Mouse (Mus musculus): ENCODE measurements around the gene Ruvbl2. TPM values are rescaled to one million over a fixed set of nuclear protein-coding genes. Genes with fewer than 3 reads are reported as not detected.
"Not testable (repeated sequence)": the region's sequence is repeated elsewhere in the genome, so short reads cannot be mapped to it uniquely, and the experiment has no call there.

Ruvbl2 gene
- polyA plus RNA-seq, 1 experiment from 2014 or later: 82.1 TPM

DNA sequence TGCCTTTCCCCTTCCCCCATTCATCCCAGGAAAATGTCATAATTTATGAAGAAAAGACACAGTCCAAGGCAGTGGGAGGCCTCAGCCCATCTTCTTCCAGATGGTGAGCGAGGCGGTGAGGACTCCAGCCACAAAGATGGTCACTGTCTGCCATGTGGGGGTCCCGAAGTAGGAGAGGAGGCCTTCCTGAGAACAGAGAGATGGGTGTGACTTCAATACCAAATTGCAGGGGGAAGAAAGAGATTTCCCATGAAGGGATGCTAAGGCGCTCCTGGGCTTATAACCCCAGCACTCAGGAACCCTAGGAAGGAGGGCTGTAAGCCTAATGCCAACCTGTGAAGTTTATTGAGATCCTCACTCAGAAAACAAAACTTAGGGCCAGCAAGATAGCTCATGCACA lies 23.9 kb upstream of the Ruvbl2 start:
- ChIA-PET CTCF (no interaction called here), POLR2A (no interaction called here)
- ATAC-seq: no peak
- no peak for DNase-seq (ENCODE audit: low read depth, low spot score)
- in situ Hi-C loops (cut with MboI; ENCODE audit: low pct_unique_long_range_greater_than_20kb): no loop called here
- no peaks in the 10 kb centered on the region for H3K27me3 ChIP-seq
- TF ChIP-seq CTCF (IDR thresholded peaks at IDR 0.05): no peak

DNA sequence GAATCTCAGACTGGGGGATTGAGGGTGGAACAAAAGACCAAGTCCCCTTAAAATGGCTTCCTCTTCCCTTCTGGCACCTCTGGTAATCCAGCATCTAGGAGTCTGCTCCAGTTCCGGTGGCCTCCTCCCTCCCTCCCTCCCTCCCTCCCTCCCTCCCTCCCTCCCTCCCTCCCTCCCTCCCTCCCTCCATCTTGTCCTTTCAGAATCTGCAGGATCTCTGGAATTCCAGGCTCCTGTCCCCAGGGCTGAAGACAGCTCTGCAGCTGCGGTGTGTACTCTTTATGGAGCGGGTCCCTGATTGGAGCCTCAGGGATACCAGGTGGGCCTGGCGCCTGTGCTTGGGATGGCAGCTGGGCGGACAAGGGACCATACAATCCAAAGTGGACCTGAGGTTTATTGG lies 23.4 kb upstream of the Ruvbl2 start:
- no peaks in the 10 kb centered on the region for H3K27me3 ChIP-seq
- no peak for DNase-seq (ENCODE audit: low read depth, low spot score)
- CTCF ChIA-PET: no interaction called here
- POLR2A ChIA-PET: no interaction called here
- in situ Hi-C loops (cut with MboI; ENCODE audit: low pct_unique_long_range_greater_than_20kb): no loop called here
- ATAC-seq: no peak
- no peak for TF ChIP-seq CTCF (IDR thresholded peaks at IDR 0.05)

DNA sequence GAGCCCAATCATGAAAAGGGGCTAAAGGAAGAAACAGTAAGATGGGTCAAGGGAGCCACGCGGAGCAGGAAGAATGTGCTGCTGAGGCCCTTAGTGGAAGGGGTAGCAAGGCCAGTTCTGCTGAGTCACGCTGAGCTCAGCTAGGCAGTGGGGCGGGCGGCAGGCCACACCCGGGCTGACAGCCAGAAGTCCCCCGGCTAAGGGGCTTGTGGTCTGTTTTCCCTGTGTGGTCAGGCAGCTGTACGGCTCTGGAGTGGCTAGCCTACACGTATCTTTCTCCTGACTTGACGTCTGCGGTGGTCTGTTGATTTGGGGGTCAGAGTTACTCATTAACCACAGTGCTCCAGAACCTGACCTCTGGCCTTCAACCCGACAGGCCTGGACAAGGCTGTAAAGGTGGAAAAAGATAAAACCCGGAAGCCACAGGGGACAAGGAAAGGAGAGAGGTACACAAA lies 23.0 kb upstream of the Ruvbl2 start:
- ATAC-seq: peak; percentile 24
- no peak for TF ChIP-seq CTCF (IDR thresholded peaks at IDR 0.05)
- peak; percentile 78 for DNase-seq (ENCODE audit: low read depth, low spot score)

DNA sequence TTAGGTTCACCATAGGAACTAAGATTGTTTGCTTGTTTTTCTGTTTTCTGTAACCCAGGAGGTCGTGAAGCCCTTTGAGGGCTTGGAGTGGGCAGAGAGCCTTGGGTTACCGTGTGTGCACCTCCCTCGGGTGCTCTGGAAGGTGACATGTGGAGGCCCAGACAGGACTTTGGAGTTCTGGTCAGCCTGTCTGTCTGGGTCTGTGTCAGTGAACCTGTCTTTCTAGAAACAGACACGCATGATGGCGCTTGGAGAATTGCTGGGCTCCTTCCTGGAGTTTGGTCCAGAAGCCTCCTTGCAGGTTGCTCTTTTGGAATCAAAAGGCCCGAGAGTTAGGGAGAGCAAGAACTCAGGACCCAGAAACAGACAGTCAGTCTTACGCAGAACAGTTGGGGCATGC lies 22.5 kb upstream of the Ruvbl2 start:
- DNase-seq (ENCODE audit: low read depth, low spot score): no peak
- in situ Hi-C loops (cut with MboI; ENCODE audit: low pct_unique_long_range_greater_than_20kb): no loop called here
- POLR2A ChIA-PET: no interaction called here
- H3K27me3 ChIP-seq: no peaks in the 10 kb centered on the region
- CTCF ChIA-PET: interaction anchor here (0.7 kb wide), 1 partner anchor 222 kb away, joined by 3 read pairs; no protein-coding TSS in a partner anchor
- TF ChIP-seq CTCF (IDR thresholded peaks at IDR 0.05): no peak
- ATAC-seq: no peak

More for the DNA sequence above, 23.0 kb upstream of the Ruvbl2 start:
- POLR2A ChIA-PET: no interaction called here
- H3K27me3 ChIP-seq: no peaks in the 10 kb centered on the region
- in situ Hi-C loops (cut with MboI; ENCODE audit: low pct_unique_long_range_greater_than_20kb): no loop called here
- CTCF ChIA-PET: no interaction called here

DNA sequence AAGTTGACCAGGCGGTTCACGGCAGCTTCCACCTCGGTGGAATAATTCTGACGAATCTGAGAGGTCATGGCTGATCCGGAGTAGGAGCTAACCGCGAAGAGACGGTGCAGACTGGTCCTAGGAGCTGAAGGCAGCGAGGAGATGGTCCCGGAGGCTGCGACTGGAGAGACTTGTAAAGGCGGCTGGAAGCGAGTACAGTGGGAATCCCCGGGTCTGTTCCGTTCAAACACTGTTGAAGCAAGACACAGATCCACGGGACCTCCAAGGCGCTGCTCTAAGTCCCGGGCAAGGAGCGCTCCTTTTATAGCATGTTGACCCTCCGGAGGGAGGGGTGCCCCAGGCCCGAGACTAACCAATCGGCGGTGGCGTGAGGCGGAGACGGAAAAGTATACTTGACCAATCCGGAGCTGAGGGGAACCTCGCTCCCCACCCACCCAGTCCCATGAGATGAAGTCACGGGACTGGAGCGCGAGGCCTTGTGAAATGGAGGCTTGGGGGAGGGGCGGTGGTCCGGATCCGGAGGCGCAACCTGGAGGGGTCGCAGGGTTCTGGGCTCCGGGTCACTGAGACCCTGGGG lies 21.8 kb upstream of the Ruvbl2 start, which contains the start of gene Ftl1:
Gene Ftl1 (minus strand): TSS at position 321 of the 577 bp plus-strand sequence.
- H3K27me3 ChIP-seq; POLR2A ChIA-PET; in situ Hi-C loops (cut with MboI; ENCODE audit: low pct_unique_long_range_greater_than_20kb): not testable (repeated sequence)
- ATAC-seq (peak; percentile 77), DNase-seq (ENCODE audit: low read depth, low spot score) (peak; percentile 88)
- CTCF ChIA-PET: interaction anchor here (0.7 kb wide), 1 partner anchor 223 kb away, joined by 3 read pairs; no protein-coding TSS in a partner anchor

DNA sequence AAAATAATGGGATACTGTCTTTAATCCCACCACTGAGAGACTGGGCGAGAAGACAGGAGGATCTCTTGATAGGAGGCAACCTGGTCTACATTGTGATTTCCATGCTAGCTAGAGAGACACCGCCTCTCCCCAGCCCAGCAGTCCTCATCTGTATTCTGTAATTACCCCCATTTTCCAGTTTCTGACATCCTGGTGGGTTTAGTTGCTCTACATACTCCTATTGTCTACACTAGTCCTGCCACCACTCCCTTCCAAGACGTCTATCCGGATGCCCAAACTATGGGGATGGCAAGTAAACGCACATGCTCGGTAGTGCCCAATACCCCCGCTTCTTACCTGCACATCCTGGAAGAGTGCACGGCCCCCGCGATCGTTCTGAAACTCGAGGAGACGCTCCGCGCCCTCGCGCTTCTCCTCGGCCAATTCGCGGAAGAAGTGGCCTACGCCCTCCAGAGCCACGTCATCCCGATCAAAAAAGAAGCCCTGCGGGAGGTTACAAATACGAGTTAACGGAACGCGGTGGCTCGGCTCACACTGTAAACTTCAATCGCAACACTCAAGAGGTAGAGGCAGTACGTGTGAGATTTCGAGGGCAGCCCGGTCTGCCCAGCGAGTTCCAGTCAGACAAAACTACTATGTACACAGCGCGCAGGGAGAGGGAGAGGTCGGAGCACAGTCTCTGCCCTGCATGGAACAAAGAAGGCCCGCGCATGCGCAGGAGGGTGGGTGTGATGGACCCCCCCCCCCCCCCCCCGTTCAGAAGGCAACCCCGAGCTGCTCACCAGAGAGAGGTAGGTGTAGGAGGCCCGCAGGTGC lies 21.1 kb upstream of the Ruvbl2 start:
- ChIA-PET POLR2A (no interaction called here), CTCF (no interaction called here)
- DNase-seq (ENCODE audit: low read depth, low spot score) (no peak), ATAC-seq (no peak)
- TF ChIP-seq CTCF (IDR thresholded peaks at IDR 0.05): no peak
- in situ Hi-C loops (cut with MboI; ENCODE audit: low pct_unique_long_range_greater_than_20kb): no loop called here
- H3K27me3 ChIP-seq: no peaks in the 10 kb centered on the region

DNA sequence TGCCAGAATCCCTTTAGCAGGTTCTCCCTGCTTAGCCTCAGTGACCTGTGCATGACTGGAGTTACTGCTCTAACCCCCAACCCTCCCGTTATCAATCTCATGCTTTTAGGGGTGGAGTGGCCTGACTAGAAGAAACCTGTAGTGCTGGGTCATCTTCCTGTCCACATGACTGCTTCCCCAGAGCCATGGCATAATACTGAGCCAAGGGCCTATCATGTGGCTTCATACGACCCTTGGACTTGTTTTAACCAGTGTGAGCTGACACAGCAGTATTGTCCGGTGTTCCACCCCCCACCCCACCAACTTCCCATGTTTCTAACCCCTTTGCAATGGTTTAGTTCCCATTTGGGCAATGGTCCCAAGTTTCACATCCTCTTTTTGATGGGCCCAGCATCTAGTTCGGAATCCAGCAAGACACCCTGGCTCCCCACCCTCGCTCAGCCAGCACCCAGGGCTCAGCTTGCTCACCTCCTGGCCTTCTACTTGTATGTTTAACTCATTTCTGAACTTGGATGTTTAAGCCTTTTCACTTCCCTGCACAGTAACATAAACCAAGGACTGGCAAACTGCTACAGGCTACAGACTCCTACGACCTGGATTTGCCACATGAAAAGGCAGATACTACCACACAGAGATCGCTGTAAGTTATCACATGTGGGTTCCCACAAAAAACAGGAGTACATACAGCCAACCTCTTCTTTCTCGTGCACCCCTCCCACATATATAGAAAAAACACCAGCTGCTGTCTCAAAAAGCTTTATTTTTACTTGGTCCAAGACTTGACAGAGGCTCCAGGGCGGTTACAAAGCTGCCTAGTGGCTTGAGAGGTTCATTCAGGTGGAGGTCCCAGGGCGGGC lies 19.5 kb upstream of the Ruvbl2 start:
- no peak for TF ChIP-seq CTCF (IDR thresholded peaks at IDR 0.05)

DNA sequence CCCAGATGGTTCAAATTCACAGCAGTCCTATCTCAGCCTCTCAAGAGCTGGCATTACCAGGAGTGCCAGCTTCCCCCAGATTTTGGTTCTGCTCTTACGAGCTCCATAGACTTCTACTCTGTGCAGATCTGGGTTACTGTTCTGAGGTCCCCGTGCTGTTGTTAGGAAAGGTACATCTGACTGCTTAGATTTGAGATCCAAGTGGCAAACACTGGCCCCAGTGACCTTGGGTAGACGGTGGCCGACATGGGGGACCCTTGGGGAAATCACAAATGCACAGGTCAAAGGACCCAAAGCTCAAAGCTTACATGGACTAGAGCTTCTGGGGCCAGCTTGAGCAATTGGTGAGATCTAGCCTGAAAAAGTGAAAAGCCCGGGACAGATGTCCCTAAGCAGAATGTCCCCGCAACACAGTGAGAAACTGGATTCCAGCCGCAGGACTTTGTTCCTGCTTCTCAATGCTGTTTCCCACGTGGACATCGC lies 18.9 kb upstream of the Ruvbl2 start:
- no peak for TF ChIP-seq CTCF (IDR thresholded peaks at IDR 0.05)
- H3K27me3 ChIP-seq: no peaks in the 10 kb centered on the region
- in situ Hi-C loops (cut with MboI; ENCODE audit: low pct_unique_long_range_greater_than_20kb): no loop called here
- DNase-seq (ENCODE audit: low read depth, low spot score) (no peak), ATAC-seq (peak; percentile 9)
- POLR2A ChIA-PET: interaction anchor here (0.7 to 1.7 kb wide), 6 partner anchors 9 to 69 kb away, joined by 3 to 7 read pairs (median 4); partner anchors contain the start of gene Bax
- CTCF ChIA-PET: interaction anchor here (1.9 to 3.4 kb wide), 4 partner anchors 9 to 22 kb away, joined by 6 to 11 read pairs (median 9); partner anchors contain the start of genes Bax and Gys1

More for the DNA sequence above, 19.5 kb upstream of the Ruvbl2 start:
- ChIA-PET POLR2A (interaction anchor here (1.2 to 1.7 kb wide), 3 partner anchors 9 to 21 kb away, joined by 3 to 7 read pairs (median 4); partner anchors contain the start of gene Bax), CTCF (interaction anchor here (1.9 to 3.4 kb wide), 4 partner anchors 8 to 23 kb away, joined by 6 to 11 read pairs (median 9); partner anchors contain the start of genes Bax and Gys1)
- in situ Hi-C loops (cut with MboI; ENCODE audit: low pct_unique_long_range_greater_than_20kb): no loop called here
- no peaks in the 10 kb centered on the region for H3K27me3 ChIP-seq
- DNase-seq (ENCODE audit: low read depth, low spot score): no peak
- peak; percentile 17 for ATAC-seq

DNA sequence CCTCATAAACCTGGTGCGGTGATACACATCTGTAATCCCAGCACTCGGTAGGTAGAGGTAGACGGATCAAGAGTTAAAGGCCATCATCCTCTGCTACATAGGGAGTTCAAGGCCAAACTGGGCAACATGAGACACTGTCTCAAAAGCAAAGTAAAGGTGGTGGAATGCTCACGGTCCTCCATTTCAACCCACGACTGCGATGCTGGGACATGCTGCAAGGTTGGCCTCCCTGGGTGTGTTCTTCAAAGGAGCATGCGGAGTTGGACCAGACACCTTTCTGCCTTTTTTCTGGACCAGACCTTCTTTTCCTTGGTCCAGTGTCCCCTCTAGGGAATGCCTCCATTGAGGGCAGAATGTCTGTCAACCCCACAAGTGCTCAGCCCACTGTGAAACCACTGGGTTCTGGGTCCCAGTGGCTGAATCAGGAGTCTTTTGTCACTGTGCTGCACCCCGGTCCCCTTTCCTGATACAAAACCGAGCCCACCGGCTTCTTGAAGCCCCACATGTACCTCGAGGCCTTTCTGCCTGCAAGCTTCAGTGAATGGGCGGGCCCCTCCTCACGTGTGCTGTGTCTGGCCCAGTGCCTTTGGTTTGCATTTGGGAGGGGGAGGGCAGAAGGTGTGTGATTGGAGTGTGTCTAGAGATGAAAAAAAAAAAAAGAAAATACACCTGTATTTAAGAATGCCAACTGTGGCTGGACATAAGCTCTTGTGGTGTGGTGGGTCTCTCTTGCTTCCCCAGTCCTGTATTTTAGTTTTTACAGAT lies 18.2 kb upstream of the Ruvbl2 start:
- ChIA-PET POLR2A (interaction anchor here (0.7 to 1.4 kb wide), 5 partner anchors 9 to 69 kb away, joined by 3 to 4 read pairs (median 3); no protein-coding TSS in a partner anchor), CTCF (interaction anchor here (1.9 to 3.4 kb wide), 4 partner anchors 8 to 22 kb away, joined by 6 to 11 read pairs (median 9); partner anchors contain the start of genes Bax and Gys1)
- in situ Hi-C loops (cut with MboI; ENCODE audit: low pct_unique_long_range_greater_than_20kb): no loop called here
- DNase-seq (ENCODE audit: low read depth, low spot score) (no peak), ATAC-seq (no peak)
- TF ChIP-seq CTCF (IDR thresholded peaks at IDR 0.05): no peak
- H3K27me3 ChIP-seq: no peaks in the 10 kb centered on the region

Measured in Patski (cell line).